Mouse (Mus musculus): ENCODE measurements around the gene Mvb12b. TPM values are rescaled to one million over a fixed set of nuclear protein-coding genes. Genes with fewer than 3 reads are reported as not detected.

Mvb12b gene
- polyA plus RNA-seq, 1 experiment, result 26.2 TPM

- TF ChIP-seq CTCF (IDR thresholded peaks at IDR 0.05; ENCODE audit: borderline replicate concordance, insufficient read depth, low read length), result no peak
- TF ChIP-seq POLR2A (IDR thresholded peaks at IDR 0.05; ENCODE audit: low read depth, low read length), result no peak
- no peaks in the 10 kb centered on the region for H3K4me1 ChIP-seq (ENCODE audit: control insufficient read depth, insufficient read depth, low read length)
- no peak overlapping the region for H3K27ac ChIP-seq (ENCODE audit: insufficient read depth, low read length)
- H3K4me3 ChIP-seq (ENCODE audit: insufficient read depth, low read length), result no peak overlapping the region
Observed at GRCm38 (mm10) chr2:33712811-33713210, 174.9 kb downstream of the Mvb12b start.

- Histone ChIP-seq H3K4me3 (ENCODE audit: insufficient read depth, low read length) (no peak overlapping the region), H3K27ac (ENCODE audit: insufficient read depth, low read length) (no peak overlapping the region), H3K4me1 (ENCODE audit: control insufficient read depth, insufficient read depth, low read length) (no peaks in the 10 kb centered on the region)
- TF ChIP-seq CTCF (IDR thresholded peaks at IDR 0.05; ENCODE audit: borderline replicate concordance, insufficient read depth, low read length) (no peak), POLR2A (IDR thresholded peaks at IDR 0.05; ENCODE audit: low read depth, low read length) (no peak)
Observed at GRCm38 (mm10) chr2:33708831-33709230, 178.9 kb downstream of the Mvb12b start.

DNA sequence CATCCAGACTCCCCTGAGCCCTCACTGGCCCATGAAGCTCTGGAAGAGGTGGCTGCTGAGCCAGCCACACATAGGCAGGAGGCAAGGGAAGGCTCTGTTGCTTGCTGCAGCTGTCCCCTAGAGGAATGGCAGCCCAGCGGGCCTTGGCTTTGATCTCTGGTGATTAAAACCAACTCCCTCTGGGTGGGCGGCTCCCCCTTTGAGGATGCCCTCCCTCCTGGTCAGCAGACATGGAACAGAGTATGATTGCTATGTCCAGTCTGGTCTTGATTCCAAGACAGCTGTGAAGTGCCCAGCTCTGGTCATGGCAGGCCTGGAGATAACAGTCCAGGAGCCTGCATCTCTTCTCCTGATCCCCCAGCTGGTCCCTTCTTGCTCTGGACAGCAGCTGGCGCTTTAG, 179.7 kb downstream of the Mvb12b start:
- no peak overlapping the region for H3K27ac ChIP-seq (ENCODE audit: insufficient read depth, low read length)
- H3K4me1 ChIP-seq (ENCODE audit: control insufficient read depth, insufficient read depth, low read length), result no peaks in the 10 kb centered on the region
- TF ChIP-seq CTCF (IDR thresholded peaks at IDR 0.05; ENCODE audit: borderline replicate concordance, insufficient read depth, low read length) (no peak), POLR2A (IDR thresholded peaks at IDR 0.05; ENCODE audit: low read depth, low read length) (no peak)
- H3K4me3 ChIP-seq (ENCODE audit: insufficient read depth, low read length), result no peak overlapping the region

GRCm38 (mm10) chr2:33706403-33706802, 181.3 kb downstream of the Mvb12b start:
- H3K27ac ChIP-seq (ENCODE audit: insufficient read depth, low read length), result no peak overlapping the region
- H3K4me1 ChIP-seq (ENCODE audit: control insufficient read depth, insufficient read depth, low read length), result no peaks in the 10 kb centered on the region
- H3K4me3 ChIP-seq (ENCODE audit: insufficient read depth, low read length), result no peak overlapping the region
- TF ChIP-seq CTCF (IDR thresholded peaks at IDR 0.05; ENCODE audit: borderline replicate concordance, insufficient read depth, low read length), result no peak
- TF ChIP-seq POLR2A (IDR thresholded peaks at IDR 0.05; ENCODE audit: low read depth, low read length), result no peak

GRCm38 (mm10) chr2:33705687-33706320, 181.9 kb downstream of the Mvb12b start:
- TF ChIP-seq CTCF (IDR thresholded peaks at IDR 0.05; ENCODE audit: borderline replicate concordance, insufficient read depth, low read length) (no peak), POLR2A (IDR thresholded peaks at IDR 0.05; ENCODE audit: low read depth, low read length) (no peak)
- Histone ChIP-seq H3K4me1 (ENCODE audit: control insufficient read depth, insufficient read depth, low read length) (no peaks in the 10 kb centered on the region), H3K4me3 (ENCODE audit: insufficient read depth, low read length) (no peak overlapping the region), H3K27ac (ENCODE audit: insufficient read depth, low read length) (no peak overlapping the region)

DNA sequence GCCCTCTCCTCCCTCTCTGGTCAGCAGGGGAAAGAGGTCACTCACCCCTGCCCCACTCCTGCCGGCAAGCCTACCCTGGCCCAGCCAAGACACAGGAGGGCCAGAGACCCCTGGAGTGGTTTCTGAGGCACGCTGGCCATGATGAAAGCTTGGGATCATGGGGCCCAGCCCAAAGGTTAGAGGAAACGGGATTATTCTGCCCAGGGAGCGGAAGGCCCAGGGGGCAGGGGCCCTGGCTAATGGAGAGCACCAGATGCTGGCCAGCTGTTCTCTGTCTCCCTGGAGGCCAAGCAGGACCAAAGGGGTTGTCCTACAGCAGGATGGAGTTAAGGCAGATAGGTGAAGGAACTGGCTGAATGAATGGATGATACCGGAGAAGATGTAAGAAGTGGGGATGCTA, 184.5 kb downstream of the Mvb12b start:
- no peak overlapping the region for H3K27ac ChIP-seq (ENCODE audit: insufficient read depth, low read length)
- no peak for TF ChIP-seq POLR2A (IDR thresholded peaks at IDR 0.05; ENCODE audit: low read depth, low read length)
- TF ChIP-seq CTCF (IDR thresholded peaks at IDR 0.05; ENCODE audit: borderline replicate concordance, insufficient read depth, low read length), result no peak
- H3K4me1 ChIP-seq (ENCODE audit: control insufficient read depth, insufficient read depth, low read length), result no peaks in the 10 kb centered on the region
- H3K4me3 ChIP-seq (ENCODE audit: insufficient read depth, low read length), result no peak overlapping the region

- no peaks in the 10 kb centered on the region for H3K4me1 ChIP-seq (ENCODE audit: control insufficient read depth, insufficient read depth, low read length)
- no peak overlapping the region for H3K27ac ChIP-seq (ENCODE audit: insufficient read depth, low read length)
- TF ChIP-seq CTCF (IDR thresholded peaks at IDR 0.05; ENCODE audit: borderline replicate concordance, insufficient read depth, low read length), result no peak
- no peak for TF ChIP-seq POLR2A (IDR thresholded peaks at IDR 0.05; ENCODE audit: low read depth, low read length)
- no peak overlapping the region for H3K4me3 ChIP-seq (ENCODE audit: insufficient read depth, low read length)
Observed at GRCm38 (mm10) chr2:33702705-33703104, 185.0 kb downstream of the Mvb12b start.

- no peak overlapping the region for H3K27ac ChIP-seq (ENCODE audit: insufficient read depth, low read length)
- TF ChIP-seq CTCF (IDR thresholded peaks at IDR 0.05; ENCODE audit: borderline replicate concordance, insufficient read depth, low read length), result no peak
- no peak for TF ChIP-seq POLR2A (IDR thresholded peaks at IDR 0.05; ENCODE audit: low read depth, low read length)
- H3K4me3 ChIP-seq (ENCODE audit: insufficient read depth, low read length), result no peak overlapping the region
- H3K4me1 ChIP-seq (ENCODE audit: control insufficient read depth, insufficient read depth, low read length), result no peaks in the 10 kb centered on the region
Observed at GRCm38 (mm10) chr2:33701446-33701815, 186.3 kb downstream of the Mvb12b start.

GRCm38 (mm10) chr2:33700581-33701445, 186.9 kb downstream of the Mvb12b start:
- H3K27ac ChIP-seq (ENCODE audit: insufficient read depth, low read length), result no peak overlapping the region
- no peak overlapping the region for H3K4me3 ChIP-seq (ENCODE audit: insufficient read depth, low read length)
- H3K4me1 ChIP-seq (ENCODE audit: control insufficient read depth, insufficient read depth, low read length), result no peaks in the 10 kb centered on the region
- TF ChIP-seq CTCF (IDR thresholded peaks at IDR 0.05; ENCODE audit: borderline replicate concordance, insufficient read depth, low read length) (no peak), POLR2A (IDR thresholded peaks at IDR 0.05; ENCODE audit: low read depth, low read length) (no peak)

- Histone ChIP-seq H3K4me1 (ENCODE audit: control insufficient read depth, insufficient read depth, low read length) (no peaks in the 10 kb centered on the region), H3K4me3 (ENCODE audit: insufficient read depth, low read length) (no peak overlapping the region), H3K27ac (ENCODE audit: insufficient read depth, low read length) (no peak overlapping the region)
- TF ChIP-seq POLR2A (IDR thresholded peaks at IDR 0.05; ENCODE audit: low read depth, low read length), result no peak
- TF ChIP-seq CTCF (IDR thresholded peaks at IDR 0.05; ENCODE audit: borderline replicate concordance, insufficient read depth, low read length), result no peak
Observed at GRCm38 (mm10) chr2:33698898-33699297, 188.8 kb downstream of the Mvb12b start.
